Mouse (Mus musculus) c-Kit-positive CD71-negative TER-119-negative erythroid progenitor cells, embryonic 14.5 days (primary cell): ENCODE data around the gene Ropn1.
"Not testable (repeated sequence)": the region's sequence is repeated elsewhere in the genome, so short reads cannot be mapped to it uniquely, and the experiment has no call there.

Experiments
- DNase-seq: peaks from one replicate; pipeline ENCODE4 v3.0.0-alpha.2; 2013; ENCODE audit warnings: low read depth

The Ropn1 gene

DNA sequence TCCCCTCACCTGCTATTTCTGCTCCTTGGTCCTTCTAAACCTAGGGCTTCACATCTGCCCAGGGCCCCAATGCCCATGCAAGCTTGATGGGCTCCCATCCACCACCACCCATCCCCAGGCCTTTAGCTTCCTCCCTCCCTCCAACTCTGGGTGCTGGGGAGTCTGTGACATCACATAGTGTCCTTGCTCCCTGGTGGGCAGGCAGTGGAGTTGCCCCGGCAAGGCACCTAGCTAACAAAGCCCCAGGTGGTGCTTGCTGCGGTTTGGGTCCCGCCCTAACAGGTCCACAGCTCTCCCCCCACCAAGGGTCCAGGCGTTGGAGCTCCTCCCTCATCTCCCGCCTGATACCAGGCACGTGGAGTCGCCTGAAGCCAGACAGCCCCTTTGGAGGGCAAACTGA lies at the start of gene Ropn1:
Gene Ropn1 (plus strand): TSS at position 301 of the 400 bp plus-strand sequence.
- no peak for DNase-seq

- no peak for DNase-seq
These were observed 47.8 kb upstream of the Ropn1 start for GRCm38 (mm10) chr16:34601954-34602353.

GRCm38 (mm10) chr16:34603076-34603475 lies 46.6 kb upstream of the Ropn1 start:
- no peak for DNase-seq

DNA sequence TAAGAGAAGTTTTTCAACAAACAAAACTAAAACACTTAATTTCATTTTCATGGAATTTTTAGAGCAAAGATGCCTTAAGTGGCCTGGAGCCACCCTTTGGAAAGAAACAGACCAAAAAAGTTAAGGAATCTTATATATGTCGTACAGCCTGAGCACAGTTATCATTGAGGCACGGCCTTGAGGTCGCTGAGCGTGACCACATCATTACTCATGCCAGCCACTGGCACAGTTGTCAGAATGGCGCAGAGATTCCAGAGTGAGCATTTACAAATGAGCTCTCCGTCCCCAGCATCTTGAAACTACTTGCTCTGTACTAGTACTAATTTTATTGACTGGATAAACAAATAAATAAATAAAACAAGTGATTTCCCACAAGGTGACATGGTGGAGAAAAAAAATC lies 45.9 kb upstream of the Ropn1 start:
- DNase-seq: no peak

DNA sequence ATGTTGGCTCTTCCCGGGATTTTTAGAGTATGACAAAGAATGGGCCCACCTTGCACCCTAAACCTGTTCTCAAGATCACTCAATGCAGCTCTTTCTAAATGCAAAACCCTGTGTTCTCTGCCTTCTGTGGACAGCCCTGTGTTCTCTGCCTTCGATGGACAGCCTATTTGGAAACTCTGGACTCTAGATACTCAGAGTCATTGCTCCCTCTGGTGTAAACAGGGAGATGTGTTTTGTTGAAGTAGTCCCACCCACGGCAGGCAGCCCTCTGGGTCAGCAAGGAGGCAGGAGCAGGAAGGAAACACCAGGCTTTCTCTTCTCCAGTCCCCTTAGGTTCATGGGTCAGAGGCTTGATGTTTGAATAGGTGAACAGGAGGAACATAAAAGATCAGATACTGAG lies 44.0 kb upstream of the Ropn1 start:
- DNase-seq: no peak

GRCm38 (mm10) chr16:34610137-34610536 lies 39.6 kb upstream of the Ropn1 start:
- DNase-seq: no peak

DNA sequence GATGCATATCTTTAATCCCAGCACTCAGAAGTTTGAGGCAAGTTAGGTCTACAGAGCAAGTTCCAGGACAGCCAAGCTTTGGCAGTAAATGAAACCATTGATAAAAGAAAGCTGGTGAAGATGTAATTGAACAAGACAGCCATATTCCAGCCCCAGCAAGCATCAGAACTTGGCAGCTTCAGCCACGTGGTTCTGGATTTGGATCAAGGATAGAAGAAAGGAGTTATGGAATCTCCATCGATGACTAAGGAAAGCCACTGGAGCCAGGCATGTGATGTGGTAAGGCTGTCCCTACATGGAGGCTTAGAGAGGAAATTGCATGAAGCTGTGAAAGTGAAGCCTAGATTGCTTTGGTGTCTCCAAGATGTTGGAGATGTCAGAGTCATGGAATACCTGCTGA lies 35.7 kb upstream of the Ropn1 start:
- no peak for DNase-seq

DNA sequence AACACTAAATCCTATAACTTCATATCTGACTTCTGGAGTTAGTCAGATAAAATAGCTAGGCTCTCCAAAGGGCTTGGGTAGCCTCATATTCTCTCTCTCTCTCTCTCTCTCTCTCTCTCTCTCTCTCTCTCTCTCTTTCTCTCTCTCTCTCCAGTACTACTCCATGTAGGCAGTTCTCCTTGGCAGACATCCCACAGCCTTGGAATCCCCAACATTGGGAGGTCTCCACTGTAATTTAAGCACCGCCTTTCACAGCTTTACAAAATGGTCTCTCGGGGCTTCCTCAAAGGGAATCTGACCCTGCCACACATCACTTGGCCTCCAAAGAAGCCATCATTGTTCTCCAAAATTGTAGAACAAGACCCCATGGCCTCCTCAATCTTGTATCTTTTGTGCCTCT lies 22.1 kb upstream of the Ropn1 start:
- DNase-seq: no peak

- DNase-seq: no peak
These were observed 21.3 kb upstream of the Ropn1 start for GRCm38 (mm10) chr16:34628397-34628796.

GRCm38 (mm10) chr16:34635557-34635956 lies 14.2 kb upstream of the Ropn1 start:
- no peak for DNase-seq

GRCm38 (mm10) chr16:34643511-34644259 lies 6.0 kb upstream of the Ropn1 start:
- DNase-seq: no peak

GRCm38 (mm10) chr16:34653023-34653422 lies 3.3 kb downstream of the Ropn1 start:
- no peak for DNase-seq

- DNase-seq: not testable (repeated sequence)
These were observed 7.8 kb downstream of the Ropn1 start for GRCm38 (mm10) chr16:34657566-34657965.

DNA sequence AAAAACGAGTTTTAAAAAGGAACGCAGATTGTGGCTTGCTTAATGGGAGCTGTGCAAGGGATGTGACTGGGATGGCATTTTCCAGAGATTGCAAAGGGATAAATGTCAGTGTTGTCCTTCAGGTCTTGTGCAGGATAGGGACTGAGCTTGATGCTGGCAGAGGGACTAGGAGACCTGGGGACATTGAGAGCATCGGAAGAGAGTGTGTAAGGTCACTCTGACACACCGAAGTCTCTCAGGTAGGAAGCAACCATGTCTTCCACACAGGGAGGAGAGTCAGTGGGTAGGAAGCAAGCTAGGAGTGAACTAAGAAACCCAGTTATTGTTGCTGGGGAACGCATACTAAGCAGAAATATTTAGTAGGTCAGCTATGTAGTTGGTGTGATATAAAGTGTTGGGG lies 8.3 kb downstream of the Ropn1 start:
- no peak for DNase-seq

- no peak for DNase-seq
These were observed 8.7 kb downstream of the Ropn1 start for GRCm38 (mm10) chr16:34658388-34658787.

DNA sequence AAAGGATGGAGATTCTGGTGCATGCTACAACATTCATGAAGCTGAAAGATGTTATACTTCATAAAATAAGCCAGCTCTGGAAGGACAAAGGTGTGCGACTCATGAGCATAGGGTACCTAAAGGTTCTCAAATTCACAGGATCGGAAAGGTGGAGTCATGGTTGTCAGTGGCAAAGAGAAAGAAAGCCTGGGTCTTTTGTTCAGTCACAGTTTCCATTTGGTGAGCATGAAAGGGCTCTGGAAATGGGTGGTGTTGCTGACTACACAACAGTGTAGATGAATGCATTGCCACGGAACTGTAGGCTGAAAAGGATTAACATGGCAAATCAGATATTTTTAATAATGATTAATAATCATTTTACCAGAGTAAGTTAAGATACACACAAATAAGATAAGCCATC lies 14.8 kb downstream of the Ropn1 start:
- DNase-seq: no peak

- DNase-seq: peak; percentile 59
These were observed 17.5 kb downstream of the Ropn1 start for GRCm38 (mm10) chr16:34667031-34667726.

GRCm38 (mm10) chr16:34668341-34668740 lies 18.6 kb downstream of the Ropn1 start:
- DNase-seq: no peak

GRCm38 (mm10) chr16:34671966-34672365 lies 22.2 kb downstream of the Ropn1 start:
- DNase-seq: no peak

GRCm38 (mm10) chr16:34672822-34673221 lies 23.1 kb downstream of the Ropn1 start:
- no peak for DNase-seq

DNA sequence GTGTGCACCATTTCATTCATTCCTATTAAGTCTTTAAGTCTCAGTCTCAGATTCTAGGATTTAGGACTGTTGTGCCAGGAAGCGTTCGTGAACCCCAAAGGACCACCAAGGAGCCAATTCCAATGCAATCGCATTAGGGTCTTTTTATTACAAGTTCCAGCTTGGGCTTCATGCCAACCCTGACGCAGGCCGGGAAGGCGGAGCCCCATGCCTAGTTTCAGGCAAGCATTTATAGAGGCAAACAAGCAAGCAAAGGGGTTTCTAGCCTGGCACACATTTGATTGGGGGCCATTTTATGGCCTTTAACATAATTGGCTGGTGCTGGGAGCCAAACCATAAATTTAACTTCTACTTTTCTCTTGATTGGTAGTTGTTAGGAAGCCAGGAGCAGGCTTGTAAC lies 24.6 kb downstream of the Ropn1 start:
- DNase-seq: no peak

DNA sequence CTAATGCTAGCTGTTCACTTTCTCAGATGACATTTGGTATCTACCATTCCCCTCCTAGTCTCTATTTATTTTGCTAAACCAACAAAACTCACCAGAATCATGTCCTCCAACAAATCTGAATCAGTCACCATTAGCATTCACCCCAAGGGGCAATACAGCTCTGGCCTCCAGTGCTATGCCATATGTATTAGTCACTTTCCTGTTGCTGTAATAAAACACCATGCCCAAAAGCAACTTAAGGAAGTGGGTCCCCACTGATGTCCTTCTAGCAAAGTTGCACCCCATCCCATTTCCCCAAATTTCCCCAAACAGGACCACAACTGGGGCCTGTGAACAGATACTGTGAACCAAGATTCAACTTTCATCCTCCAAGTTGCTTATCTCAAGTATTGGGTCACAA lies 32.1 kb downstream of the Ropn1 start:
- DNase-seq: no peak

DNA sequence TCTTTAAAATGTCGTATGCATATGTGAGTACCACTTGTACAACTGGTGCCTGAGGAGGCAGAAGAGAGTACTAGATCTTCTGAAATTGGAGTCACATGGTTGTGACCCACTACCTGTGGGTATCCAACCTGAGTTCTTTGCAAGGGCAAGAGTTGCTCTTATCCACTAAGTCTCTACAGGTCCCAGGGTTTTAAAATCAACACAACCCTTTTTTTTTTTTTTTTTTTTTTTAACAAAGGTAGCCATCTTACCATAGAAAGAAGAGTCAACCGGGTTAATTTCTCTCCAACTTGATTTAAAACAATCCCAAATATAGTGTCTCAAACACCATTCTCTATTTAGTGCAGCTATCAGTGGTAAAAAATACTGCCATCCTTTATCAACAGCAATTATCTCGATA lies 40.2 kb downstream of the Ropn1 start:
- no peak for DNase-seq
